Mouse (Mus musculus) liver, embryonic 14.5 days (tissue): Measurements from ENCODE around the gene Dnaja1. TPM values are rescaled to one million over a fixed set of nuclear protein-coding genes. Genes with fewer than 3 reads are reported as not detected.

Experiments used
- ATAC-seq: fragments of 200-750 bp; cut with Nextera tagmentation; 2 replicates; pipeline ENCODE4 v1.8.0; 2017; ENCODE audit warnings: moderate number of reproducible peaks, mild to moderate bottlenecking, moderate library complexity; ENCODE audit not compliant: insufficient read depth
- DNase-seq, 3 experiments: peaks; one replicate each; pipeline ENCODE4 v3.0.0-alpha.2; 2012 to 2013; ENCODE audit warnings: low read depth in 3 of 3, low spot score in 3 of 3
- H3K27ac ChIP-seq: fragments of 300-500 bp; sonication (generic); 2 replicates; pipeline ENCODE4 v1.5.1; 2014; ENCODE audit warnings: moderate library complexity, mild to moderate bottlenecking, control low read depth, inconsistent platforms
- H3K27me3 ChIP-seq: fragments of 300-500 bp; sonication (generic); 2 replicates; pipeline ENCODE4 v1.6.1; 2014; ENCODE audit warnings: mild to moderate bottlenecking, low read length, moderate library complexity; ENCODE audit not compliant: control insufficient read depth, insufficient read depth
- H3K36me3 ChIP-seq: fragments of 300-500 bp; sonication (generic); replicated peaks from 2 replicates; pipeline ENCODE4 v1.6.1; 2014; ENCODE audit warnings: low read depth; ENCODE audit not compliant: control insufficient read depth, insufficient read depth
- H3K4me1 ChIP-seq, 2 experiments: fragments of 200-500 bp in 1 of 2; fragments of 300-500 bp in 1 of 2; sonication (generic) in 1 of 2; replicated peaks; 2 replicates each; pipeline ENCODE4 v1.6.1; 2012 to 2014; ENCODE audit warnings: antibody characterized with exemption in 1 of 2, inconsistent platforms in 1 of 2, low read length in 1 of 2; ENCODE audit not compliant: control insufficient read depth in 2 of 2, insufficient read depth in 2 of 2
- H3K4me2 ChIP-seq: fragments of 300-500 bp; sonication (generic); 2 replicates; pipeline ENCODE4 v1.6.1; 2014; ENCODE audit warnings: low read depth, mild to moderate bottlenecking, control low read depth, moderate library complexity
- H3K4me3 ChIP-seq, 2 experiments: fragments of 200-500 bp in 1 of 2; fragments of 300-500 bp in 1 of 2; sonication (generic) in 1 of 2; 2 replicates each; pipeline ENCODE4 v1.5.1; 2012 to 2014; ENCODE audit warnings: low read depth in 2 of 2, low read length in 2 of 2, mild to moderate bottlenecking in 2 of 2, control low read depth in 1 of 2, inconsistent platforms in 1 of 2, moderate library complexity in 1 of 2; ENCODE audit not compliant: insufficient read depth in 1 of 2
- H3K9ac ChIP-seq: fragments of 300-500 bp; sonication (generic); replicated peaks from 2 replicates; pipeline ENCODE4 v1.6.1; 2014; ENCODE audit warnings: mild to moderate bottlenecking, control low read depth, moderate library complexity
- H3K9me3 ChIP-seq: fragments of 300-500 bp; sonication (generic); 2 replicates; pipeline ENCODE4 v1.6.1; 2016; ENCODE audit warnings: low read length, mixed read lengths; ENCODE audit not compliant: control insufficient read depth
- CTCF ChIP-seq: IDR thresholded peaks from 2 replicates; pipeline ENCODE4 v1.5.1; 2016; ENCODE audit warnings: antibody characterized with exemption, low read depth, control low read depth
- EP300 ChIP-seq: IDR thresholded peaks from 2 replicates; pipeline ENCODE4 v1.6.1; 2016; ENCODE audit warnings: antibody characterized with exemption, low read depth
- WGBS: fragments of 180-500 bp; shearing (Covaris S2); extraction: QIAGEN DNeasy Blood & Tissue Kit; methylation state at CpG from one replicate; pipeline ENCODE4 v1.1.7; 2014; ENCODE audit not compliant: insufficient replicate concordance; 5-methylcytosine and 5-hydroxymethylcytosine counted together
- polyA plus RNA-seq, 2 experiments: library from polyadenylated mRNA; depleted of rRNA in 1 of 2; stranded (reverse) in 1 of 2; unstranded in 1 of 2; fragments of >200 nt; fragmentation: Nextera tagmentation in 1 of 2; extraction: Ambion mirVana in 1 of 2; gene quantifications; 2 replicates each; pipeline versions ENCODE4 v1.2.1 to v1.2.3; 2012 to 2014

The Dnaja1 gene
- polyA plus RNA-seq, 2 experiments = 30.3 to 130 TPM

GRCm38 (mm10) chr4:40720910-40721309 lies 1.0 kb upstream of the Dnaja1 start:
- DNase-seq (no peak), ATAC-seq (no peak)
- Histone ChIP-seq H3K4me1 (peaks cover 18 to 22% of the 10 kb centered on the region in 2 experiments), H3K9me3 (no peaks in the 10 kb centered on the region), H3K27me3 (no peaks in the 10 kb centered on the region), H3K36me3 (peaks cover 7% of the 10 kb centered on the region), H3K9ac (no peak overlapping the region), H3K4me2 (peak overlapping the region; percentile 70), H3K4me3 (no peak overlapping the region; a peak in 1 of 4 replicates), H3K27ac (no peak overlapping the region)
- TF ChIP-seq EP300 = no peak
- TF ChIP-seq CTCF = no peak
- WGBS = 63% methylated on average over 8 of the region's 8 CpGs

GRCm38 (mm10) chr4:40722687-40723460 lies 924 bp downstream of the Dnaja1 start:
- peak overlapping the region; percentile 93 for H3K9ac ChIP-seq
- TF ChIP-seq CTCF (no peak), EP300 (no peak)
- H3K9me3 ChIP-seq = no peaks in the 10 kb centered on the region
- peaks cover 21 to 24% of the 10 kb centered on the region in 2 experiments for H3K4me1 ChIP-seq
- WGBS = under 1% methylated on average over 59 of the region's 62 CpGs
- ATAC-seq = peak; percentile 64
- H3K27ac ChIP-seq = peak overlapping the region; percentile 88
- peak overlapping the region; percentile 70 for H3K4me2 ChIP-seq
- peaks cover 26% of the 10 kb centered on the region for H3K36me3 ChIP-seq
- no peaks in the 10 kb centered on the region for H3K27me3 ChIP-seq
- H3K4me3 ChIP-seq = peak overlapping the region; percentile 73 to 88
- DNase-seq = peak; percentile 70 to 74 (median 70)

- no peak overlapping the region for H3K27ac ChIP-seq
- no peak overlapping the region for H3K4me3 ChIP-seq
- H3K36me3 ChIP-seq = peaks cover 46% of the 10 kb centered on the region
- no peak for DNase-seq
- peaks cover 21 to 24% of the 10 kb centered on the region in 2 experiments for H3K4me1 ChIP-seq
- H3K4me2 ChIP-seq = peak overlapping the region; percentile 70
- no peaks in the 10 kb centered on the region for H3K27me3 ChIP-seq
- ATAC-seq = no peak
- H3K9ac ChIP-seq = no peak overlapping the region
- H3K9me3 ChIP-seq = no peaks in the 10 kb centered on the region
- TF ChIP-seq CTCF (no peak), EP300 (no peak)
- 74% methylated on average over 7 of the region's 7 CpGs for WGBS
Measured at GRCm38 (mm10) chr4:40725141-40725540, 3.2 kb downstream of the Dnaja1 start.

GRCm38 (mm10) chr4:40725554-40725953 lies 3.6 kb downstream of the Dnaja1 start:
- Histone ChIP-seq H3K27me3 (no peaks in the 10 kb centered on the region), H3K4me3 (peak overlapping the region in 1 of 2 experiments; percentile 9; a peak in 1 of 4 replicates), H3K4me2 (peak overlapping the region; percentile 70), H3K9me3 (no peaks in the 10 kb centered on the region), H3K4me1 (peaks cover 21 to 24% of the 10 kb centered on the region in 2 experiments), H3K36me3 (peaks cover 48% of the 10 kb centered on the region), H3K9ac (no peak overlapping the region), H3K27ac (no peak overlapping the region)
- no peak for DNase-seq
- no peak for ATAC-seq
- no peak for TF ChIP-seq EP300
- no peak for TF ChIP-seq CTCF

- H3K36me3 ChIP-seq = peaks cover 65% of the 10 kb centered on the region
Measured at GRCm38 (mm10) chr4:40727247-40727646, 5.3 kb downstream of the Dnaja1 start.

More at GRCm38 (mm10) chr4:40727247-40727646, 5.3 kb downstream of the Dnaja1 start:
- DNase-seq = no peak
- Histone ChIP-seq H3K27ac (no peak overlapping the region), H3K9me3 (no peaks in the 10 kb centered on the region), H3K9ac (no peak overlapping the region), H3K4me2 (no peak overlapping the region), H3K4me3 (no peak overlapping the region), H3K27me3 (no peaks in the 10 kb centered on the region), H3K4me1 (peaks cover 12 to 14% of the 10 kb centered on the region in 2 experiments)
- WGBS = 70% methylated on average over 1 of the region's 1 CpGs
- no peak for ATAC-seq
- no peak for TF ChIP-seq EP300
- peak; percentile 15; the same call in 1 of the 2 replicates for TF ChIP-seq CTCF
